Mouse (Mus musculus): ENCODE data around the gene Plin4. TPM values are rescaled to one million over a fixed set of nuclear protein-coding genes. Genes with fewer than 3 reads are reported as not detected.
"Not testable (repeated sequence)": the region's sequence is repeated elsewhere in the genome, so short reads cannot be mapped to it uniquely, and the experiment has no call there.

Plin4 gene
- total RNA-seq, 2 experiments from 2014 or later, result not detected

GRCm38 (mm10) chr17:56106436-56106835, 3.2 kb downstream of the Plin4 start:
- not testable (repeated sequence) for ATAC-seq (replicated peaks; ENCODE audit: low FRiP score, poor library complexity, severe bottlenecking)

- not testable (repeated sequence) for ATAC-seq (replicated peaks; ENCODE audit: low FRiP score, poor library complexity, severe bottlenecking)
Measured at GRCm38 (mm10) chr17:56104821-56105220, 4.8 kb downstream of the Plin4 start.

GRCm38 (mm10) chr17:56103465-56104285, 5.9 kb downstream of the Plin4 start:
- no peak for ATAC-seq (replicated peaks; ENCODE audit: low FRiP score, poor library complexity, severe bottlenecking)

GRCm38 (mm10) chr17:56102927-56103326, 6.7 kb downstream of the Plin4 start:
- no peak for ATAC-seq (replicated peaks; ENCODE audit: low FRiP score, poor library complexity, severe bottlenecking)

DNA sequence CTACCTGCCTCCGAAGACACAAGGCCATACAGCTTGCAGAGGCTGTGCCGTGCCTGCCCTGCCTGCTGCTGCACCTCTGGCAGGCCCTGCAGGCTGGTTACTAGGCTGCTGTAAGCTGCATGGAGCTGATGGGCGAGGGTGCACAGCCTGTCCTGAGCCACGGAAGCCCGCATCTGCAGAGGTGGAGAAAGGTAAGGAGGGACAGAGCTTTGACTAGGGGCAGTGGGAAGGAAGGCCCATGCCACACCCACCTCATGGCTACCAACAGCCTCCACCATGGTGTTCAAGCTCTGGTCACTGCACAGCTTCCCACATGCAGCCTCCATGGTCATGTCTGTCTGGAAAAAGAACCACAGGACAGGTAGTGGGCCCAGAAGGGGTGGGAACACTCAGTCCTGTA, 7.4 kb downstream of the Plin4 start:
- ATAC-seq (replicated peaks; ENCODE audit: low FRiP score, poor library complexity, severe bottlenecking), result no peak

DNA sequence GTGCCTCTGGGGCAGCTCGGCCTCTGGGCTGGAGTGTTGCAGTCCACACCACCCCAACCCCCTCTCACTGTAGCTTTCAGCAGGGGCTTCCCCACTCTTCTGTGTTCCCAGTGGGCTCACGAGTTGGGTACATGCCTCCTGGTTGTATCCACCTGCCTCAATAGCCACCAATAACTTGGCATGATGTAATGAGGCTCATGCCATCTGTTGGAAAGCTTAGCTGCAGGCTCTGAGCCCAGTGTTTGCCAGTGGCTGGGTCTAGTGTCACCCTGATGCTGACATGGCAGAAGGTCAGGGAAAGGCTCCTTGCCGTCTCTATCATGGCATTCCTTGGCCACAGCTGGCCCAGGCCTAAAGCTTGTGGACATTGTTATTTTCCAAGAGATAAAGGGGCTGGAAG, 8.8 kb downstream of the Plin4 start:
- ATAC-seq (replicated peaks; ENCODE audit: low FRiP score, poor library complexity, severe bottlenecking), result no peak

- ATAC-seq (replicated peaks; ENCODE audit: low FRiP score, poor library complexity, severe bottlenecking), result no peak
Measured at GRCm38 (mm10) chr17:56098711-56099572, 10.7 kb downstream of the Plin4 start.

GRCm38 (mm10) chr17:56098180-56098579, 11.4 kb downstream of the Plin4 start:
- no peak for ATAC-seq (replicated peaks; ENCODE audit: low FRiP score, poor library complexity, severe bottlenecking)

DNA sequence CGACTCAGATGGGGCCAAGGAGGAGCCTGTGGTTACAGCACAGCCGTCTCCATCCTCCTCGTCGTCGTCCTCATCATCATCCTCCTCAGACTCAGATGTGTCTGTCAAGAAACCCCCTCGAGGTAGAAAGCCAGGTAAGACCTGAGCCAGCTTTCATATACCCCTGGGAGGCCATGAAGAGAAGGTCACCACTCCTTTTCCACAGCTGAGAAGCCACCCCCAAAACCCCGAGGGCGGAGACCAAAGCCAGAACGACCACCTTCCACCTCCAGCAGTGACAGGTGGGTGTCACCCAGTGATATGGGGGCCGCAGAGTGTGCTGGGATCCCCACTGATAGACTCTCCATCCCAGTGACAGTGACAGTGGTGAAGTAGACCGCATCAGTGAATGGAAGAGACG, 12.7 kb downstream of the Plin4 start:
- ATAC-seq (replicated peaks; ENCODE audit: low FRiP score, poor library complexity, severe bottlenecking), result no peak

GRCm38 (mm10) chr17:56092794-56093193, 16.8 kb downstream of the Plin4 start:
- no peak for ATAC-seq (replicated peaks; ENCODE audit: low FRiP score, poor library complexity, severe bottlenecking)

DNA sequence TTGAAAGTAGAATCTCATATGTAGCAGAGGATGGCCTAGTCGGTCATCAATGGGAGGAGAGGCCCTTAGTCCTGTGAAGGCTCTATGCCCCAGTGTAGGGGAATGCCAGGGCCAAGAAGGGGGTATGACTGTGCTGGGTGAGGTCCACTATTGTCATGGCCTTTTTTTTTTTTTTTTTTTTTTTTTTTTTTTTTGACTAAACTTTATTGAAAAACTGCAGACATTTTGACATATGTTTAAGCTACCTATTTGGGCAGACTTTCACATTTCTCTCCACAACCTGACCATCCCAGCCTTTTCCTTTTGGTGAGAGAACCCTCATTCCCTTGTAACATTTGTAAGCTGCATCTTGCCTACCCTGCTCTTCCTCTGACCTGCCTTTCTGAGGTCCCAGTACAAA, 17.3 kb downstream of the Plin4 start:
- no peak for ATAC-seq (replicated peaks; ENCODE audit: low FRiP score, poor library complexity, severe bottlenecking)

- ATAC-seq (replicated peaks; ENCODE audit: low FRiP score, poor library complexity, severe bottlenecking), result no peak
Measured at GRCm38 (mm10) chr17:56080781-56081585, 28.6 kb downstream of the Plin4 start.

- ATAC-seq (replicated peaks; ENCODE audit: low FRiP score, poor library complexity, severe bottlenecking), result no peak
Measured at GRCm38 (mm10) chr17:56079921-56080320, 29.7 kb downstream of the Plin4 start.

DNA sequence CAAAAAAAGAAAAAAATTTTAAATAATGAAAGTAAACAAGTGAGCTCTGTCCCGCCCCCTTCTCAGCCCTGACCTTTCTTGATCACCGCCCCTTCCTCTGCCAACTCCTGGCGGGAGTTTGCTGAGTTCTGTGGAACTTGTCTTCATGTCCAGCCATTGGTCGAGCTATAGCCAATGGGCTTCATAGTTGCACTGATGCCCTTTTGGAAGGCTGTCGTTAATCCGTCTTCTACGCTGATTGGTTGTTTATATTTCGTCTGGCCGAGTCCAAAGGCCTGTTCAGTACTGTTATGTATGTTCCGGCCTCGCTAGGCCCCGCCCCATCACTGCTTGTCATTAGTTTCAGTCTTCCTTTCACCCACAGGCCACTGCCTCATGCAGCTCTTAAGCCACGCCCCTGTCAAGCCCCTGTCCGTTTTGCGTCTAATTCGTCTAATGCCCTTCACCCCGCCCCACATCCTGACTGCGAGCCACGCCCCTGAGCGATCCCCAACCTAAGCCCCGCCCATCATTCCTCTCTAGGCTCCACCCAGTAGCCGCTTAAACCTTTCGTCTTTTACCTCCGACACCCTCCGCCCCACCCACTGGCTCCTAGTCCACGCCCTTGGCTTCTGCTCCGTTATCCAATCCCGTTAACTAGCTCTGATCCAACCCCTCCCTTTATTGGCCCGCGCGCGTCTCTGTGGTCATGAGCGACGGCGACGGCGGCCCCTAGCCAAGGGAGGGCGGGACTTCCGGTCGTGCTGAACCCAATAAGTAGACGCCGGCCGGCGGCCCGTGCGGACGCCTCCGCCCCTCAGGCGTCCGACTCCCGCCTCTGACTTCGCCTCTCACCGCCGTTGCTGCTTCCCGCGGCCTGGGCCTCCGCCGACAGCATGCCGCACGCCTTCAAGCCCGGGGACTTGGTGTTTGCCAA, 30.5 kb downstream of the Plin4 start, which contains the start of gene Hdgfl2:
Hdgfl2 (plus strand) TSS at position 755 of the 916 bp plus-strand sequence.
- peak; percentile 81 for ATAC-seq (replicated peaks; ENCODE audit: low FRiP score, poor library complexity, severe bottlenecking)

DNA sequence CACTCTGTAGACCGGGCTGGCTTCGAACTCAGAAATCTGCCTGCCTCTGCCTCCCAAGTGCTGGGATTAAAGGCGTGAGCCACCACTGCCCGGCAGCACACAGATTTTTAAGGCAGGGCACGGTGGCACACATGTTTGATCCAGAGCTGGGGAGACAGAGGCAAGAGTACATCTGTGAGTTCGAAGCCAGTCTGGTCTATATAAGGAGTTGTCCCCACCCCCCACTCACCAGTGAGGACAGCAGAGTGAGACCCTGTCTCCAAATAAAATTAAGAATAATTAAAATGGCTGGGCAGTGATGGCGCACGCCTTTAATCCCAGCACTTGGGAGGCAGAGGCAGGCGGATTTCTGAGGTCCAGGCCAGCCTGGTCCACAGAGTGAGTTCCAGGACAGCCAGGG, 31.2 kb downstream of the Plin4 start:
- not testable (repeated sequence) for ATAC-seq (replicated peaks; ENCODE audit: low FRiP score, poor library complexity, severe bottlenecking)

DNA sequence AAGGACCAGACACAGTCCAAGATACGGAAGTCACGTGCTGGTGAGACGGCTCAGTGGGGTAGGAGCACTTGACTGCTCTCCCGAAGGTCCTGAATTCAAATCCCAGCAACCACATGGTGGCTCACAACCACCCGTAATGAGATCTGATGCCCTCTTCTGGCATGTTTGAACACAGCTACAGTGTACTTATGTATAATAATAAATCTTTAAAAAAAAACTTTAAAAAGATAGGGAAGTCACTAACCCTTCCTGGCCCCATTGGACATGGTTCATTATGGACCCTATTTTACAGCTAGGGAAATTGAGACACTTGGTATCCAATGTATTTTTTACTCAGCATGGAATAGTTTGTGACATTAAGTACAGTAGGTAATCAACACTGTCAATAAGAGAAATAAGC, 32.1 kb downstream of the Plin4 start:
- ATAC-seq (replicated peaks; ENCODE audit: low FRiP score, poor library complexity, severe bottlenecking), result no peak

DNA sequence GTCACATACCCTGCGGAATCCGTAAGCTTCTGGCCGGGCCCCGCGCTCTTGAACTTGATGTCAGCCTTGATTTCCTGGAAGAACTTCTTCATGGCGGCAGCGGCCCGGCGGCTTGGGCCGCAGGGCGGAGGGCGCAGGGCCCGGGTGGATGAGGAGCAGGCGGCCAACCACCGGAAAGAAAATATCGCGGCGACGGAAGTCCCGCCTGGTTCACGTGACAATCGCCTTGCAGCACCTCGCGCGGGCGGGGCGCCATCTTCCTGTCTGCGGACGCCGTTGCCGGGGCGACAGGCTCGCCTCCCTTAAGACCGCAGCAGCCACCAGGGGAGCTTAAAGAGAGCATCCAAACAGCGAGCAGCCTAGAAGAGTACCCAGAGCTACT, 34.8 kb downstream of the Plin4 start, which contains the start of gene Ubxn6:
Ubxn6 (minus strand) TSS at position 202 of the 382 bp plus-strand sequence.
- peak; percentile 57 for ATAC-seq (replicated peaks; ENCODE audit: low FRiP score, poor library complexity, severe bottlenecking)

- ATAC-seq (replicated peaks; ENCODE audit: low FRiP score, poor library complexity, severe bottlenecking), result peak; percentile 36
Measured at GRCm38 (mm10) chr17:56074097-56074826, 35.3 kb downstream of the Plin4 start.
